Mouse (Mus musculus): ENCODE measurements around the gene Ndufb10.

The Ndufb10 gene

DNA sequence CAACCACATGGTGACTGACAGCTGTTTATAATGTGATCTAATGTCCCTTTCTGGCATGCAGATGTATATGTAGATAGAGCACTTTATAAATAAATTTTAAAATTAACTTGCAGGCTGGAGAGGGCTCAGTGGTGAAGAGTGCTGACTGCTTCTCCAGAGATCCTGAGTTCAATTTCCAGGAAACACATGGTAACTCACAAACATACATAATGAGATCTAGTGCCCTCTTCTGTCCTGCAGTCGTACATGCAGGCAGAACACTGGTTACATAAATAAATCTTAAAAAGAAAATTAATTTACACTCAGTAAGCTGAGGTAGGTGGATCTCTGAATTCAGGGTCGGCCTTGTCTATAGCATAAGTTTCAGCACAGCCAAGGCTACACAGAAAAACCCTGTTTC is 15.6 kb downstream of the Ndufb10 start:
- no peak for ATAC-seq (ENCODE audit: insufficient number of reproducible peaks, low FRiP score, low TSS enrichment)

DNA sequence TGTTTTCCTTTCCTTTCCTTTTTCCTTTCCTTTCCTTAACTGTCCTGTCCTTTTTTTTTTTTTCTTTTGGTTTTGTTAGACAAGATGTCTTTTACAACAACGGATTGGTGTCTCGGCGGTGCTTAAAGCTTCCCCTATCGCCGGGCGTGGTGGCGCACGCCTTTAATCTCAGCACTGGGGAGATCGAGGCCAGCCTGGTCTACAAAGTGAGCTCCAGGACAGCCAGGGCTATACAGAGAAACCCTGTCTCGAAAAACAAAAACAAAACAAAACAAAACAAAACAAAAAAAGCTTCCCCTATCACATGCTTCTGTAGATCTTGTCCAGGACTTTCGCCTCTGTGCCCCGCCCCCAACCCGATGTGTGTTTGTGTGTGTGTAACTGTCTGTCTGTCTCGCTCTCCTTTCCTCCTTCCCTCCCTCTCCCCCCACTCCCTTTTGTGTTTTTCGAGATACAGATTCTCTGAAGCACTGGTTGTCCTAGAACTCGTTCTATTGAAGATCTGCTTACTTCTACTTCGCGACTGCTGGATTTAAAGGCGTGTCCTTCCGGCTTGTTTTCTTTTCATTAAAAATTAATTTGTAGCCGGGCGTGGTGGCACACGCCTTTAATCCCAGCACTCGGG is 16.4 kb downstream of the Ndufb10 start:
- ATAC-seq (ENCODE audit: insufficient number of reproducible peaks, low FRiP score, low TSS enrichment): no peak

DNA sequence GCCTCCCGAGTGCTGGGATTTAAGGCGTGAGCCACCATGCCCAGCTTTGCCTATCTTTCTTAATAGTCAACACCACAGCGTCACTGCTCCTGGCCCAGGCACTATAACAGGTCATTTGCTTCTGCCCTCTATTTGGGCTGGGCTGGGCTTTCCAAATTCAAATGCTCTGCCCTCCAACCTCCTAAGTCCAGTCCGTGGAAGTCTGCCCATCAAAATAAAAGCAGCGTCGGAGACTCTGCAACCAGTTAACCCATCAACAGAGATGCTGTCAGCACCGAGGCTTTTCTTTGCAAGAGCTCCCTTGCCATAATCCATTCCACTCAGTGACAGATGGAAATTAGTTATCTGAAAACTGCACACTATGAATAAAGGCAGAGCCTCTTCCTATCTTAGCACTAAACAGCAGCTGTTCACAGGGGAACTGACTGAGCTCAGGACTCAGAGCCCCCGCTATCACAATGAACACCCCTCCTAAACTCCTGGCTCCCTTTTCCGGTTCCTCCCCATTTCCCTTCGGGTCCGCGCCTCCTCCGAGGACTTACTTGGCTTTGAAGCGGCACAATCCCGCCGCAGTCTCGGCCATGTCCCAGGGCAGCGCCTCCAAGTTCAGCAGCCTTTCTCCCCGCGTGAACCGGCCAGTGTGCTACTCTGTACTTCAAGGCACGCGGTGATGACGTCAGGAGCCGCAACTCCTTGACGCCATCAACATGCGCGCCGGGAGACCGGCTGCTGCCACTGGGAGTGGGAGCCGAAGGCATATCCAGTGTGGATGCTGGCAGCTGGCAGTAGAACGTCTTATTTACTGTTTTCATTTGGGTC is 17.1 kb downstream of the Ndufb10 start, which contains the start of gene Tbl3:
TSS of gene Tbl3 (minus strand) at position 679 of the 819 bp plus-strand sequence.
- peak; percentile 64; the same call in 1 of the 2 replicates for ATAC-seq (ENCODE audit: insufficient number of reproducible peaks, low FRiP score, low TSS enrichment)

DNA sequence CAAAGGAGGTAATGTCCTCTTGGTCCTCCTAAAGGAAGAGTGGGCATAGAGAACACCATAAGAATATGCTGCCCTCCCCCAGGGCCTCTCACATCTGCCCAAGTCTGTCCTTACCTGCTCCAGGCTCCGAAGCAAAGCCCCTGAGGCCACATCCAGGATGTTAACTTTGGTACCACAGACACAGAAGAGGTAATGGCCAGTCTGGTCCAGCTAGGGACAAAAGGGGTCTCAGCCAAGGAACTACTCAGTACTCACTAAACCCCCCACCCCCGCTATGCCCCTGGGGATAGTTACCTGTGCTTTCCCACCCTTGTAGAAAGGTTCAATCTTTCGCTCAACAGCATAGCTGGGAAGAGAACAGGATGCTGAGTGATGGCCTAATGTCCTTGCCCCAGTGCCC is 18.5 kb downstream of the Ndufb10 start:
- no peak for ATAC-seq (ENCODE audit: insufficient number of reproducible peaks, low FRiP score, low TSS enrichment)

DNA sequence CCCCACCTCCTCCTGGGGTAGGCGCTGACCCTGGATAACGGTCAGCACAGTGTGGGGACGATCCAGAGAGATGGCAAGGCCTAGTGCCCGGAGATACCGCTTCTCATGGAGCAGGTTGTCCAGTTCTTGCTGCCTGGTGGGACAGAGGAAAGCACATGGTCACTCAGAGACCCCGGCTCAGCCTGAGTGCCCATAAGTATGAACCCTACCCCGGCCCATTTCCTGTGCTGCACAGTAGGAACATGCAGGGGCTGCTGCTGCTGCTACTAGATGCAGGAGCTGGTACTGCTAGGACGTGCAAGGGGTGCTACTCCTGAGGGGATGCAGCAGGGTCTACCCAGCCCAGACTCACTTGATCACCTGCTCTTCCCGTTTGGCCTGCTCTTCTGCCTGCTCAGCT is 23.0 kb downstream of the Ndufb10 start:
- ATAC-seq (ENCODE audit: insufficient number of reproducible peaks, low FRiP score, low TSS enrichment): no peak

DNA sequence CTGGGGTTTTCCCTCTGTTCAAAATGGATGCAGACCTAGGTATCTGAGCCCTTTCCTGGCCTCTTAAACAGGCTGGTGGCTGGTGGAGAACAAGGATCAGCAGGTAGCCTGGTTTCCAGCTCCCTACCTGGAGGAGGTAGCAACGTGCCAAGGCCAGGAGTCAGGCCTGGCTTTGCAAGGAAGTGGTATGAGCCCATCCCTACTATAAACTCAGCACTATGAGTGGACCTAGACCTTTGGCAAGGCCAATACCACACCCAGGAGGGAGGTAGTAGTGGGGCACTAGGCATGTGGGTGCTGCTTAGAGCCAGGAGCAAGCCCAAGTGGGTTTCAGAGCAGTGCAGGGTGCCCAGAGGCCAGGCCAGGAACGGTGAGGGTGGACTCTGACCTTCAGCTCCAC is 24.8 kb downstream of the Ndufb10 start:
- no peak for ATAC-seq (ENCODE audit: insufficient number of reproducible peaks, low FRiP score, low TSS enrichment)

DNA sequence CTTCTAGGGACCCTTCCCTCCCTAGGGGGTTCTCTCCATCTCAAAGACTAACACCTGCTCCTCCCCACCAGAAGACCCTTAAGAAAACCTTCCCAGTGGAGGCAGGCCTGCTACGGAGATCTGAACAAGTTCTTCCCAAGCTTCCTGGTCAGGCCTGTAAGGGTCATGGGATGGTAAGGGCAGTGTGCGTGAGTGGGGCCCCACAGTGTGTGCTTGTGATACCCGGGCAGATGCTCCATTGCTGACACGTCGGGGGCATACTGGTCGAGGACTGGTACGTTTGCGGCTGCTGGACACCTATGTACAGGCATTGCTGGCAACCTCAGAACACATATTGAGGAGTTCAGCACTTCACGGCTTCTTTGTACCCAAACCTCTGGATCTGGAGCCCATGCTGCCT is 25.6 kb downstream of the Ndufb10 start:
- no peak for ATAC-seq (ENCODE audit: insufficient number of reproducible peaks, low FRiP score, low TSS enrichment)

DNA sequence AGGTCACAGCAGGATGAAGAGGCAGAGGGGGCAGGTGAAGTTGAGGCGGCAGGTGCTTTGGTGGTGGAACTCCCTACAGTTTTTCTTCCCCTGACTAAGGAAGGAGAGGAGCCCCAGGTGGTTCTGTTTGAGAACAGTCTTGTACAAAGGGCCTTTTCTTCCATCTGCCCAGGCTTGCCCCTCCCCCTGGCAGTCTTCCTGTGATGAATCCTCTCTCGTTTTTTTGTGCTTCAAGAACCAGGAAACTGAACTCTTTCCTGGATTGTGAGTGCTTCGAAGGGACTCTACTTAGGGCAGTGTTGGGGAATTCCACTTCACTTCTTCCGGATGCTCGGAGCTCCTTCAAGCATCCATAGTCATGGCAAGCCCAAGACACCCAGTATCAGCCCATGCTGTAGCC is 26.3 kb downstream of the Ndufb10 start:
- ATAC-seq (ENCODE audit: insufficient number of reproducible peaks, low FRiP score, low TSS enrichment): no peak

DNA sequence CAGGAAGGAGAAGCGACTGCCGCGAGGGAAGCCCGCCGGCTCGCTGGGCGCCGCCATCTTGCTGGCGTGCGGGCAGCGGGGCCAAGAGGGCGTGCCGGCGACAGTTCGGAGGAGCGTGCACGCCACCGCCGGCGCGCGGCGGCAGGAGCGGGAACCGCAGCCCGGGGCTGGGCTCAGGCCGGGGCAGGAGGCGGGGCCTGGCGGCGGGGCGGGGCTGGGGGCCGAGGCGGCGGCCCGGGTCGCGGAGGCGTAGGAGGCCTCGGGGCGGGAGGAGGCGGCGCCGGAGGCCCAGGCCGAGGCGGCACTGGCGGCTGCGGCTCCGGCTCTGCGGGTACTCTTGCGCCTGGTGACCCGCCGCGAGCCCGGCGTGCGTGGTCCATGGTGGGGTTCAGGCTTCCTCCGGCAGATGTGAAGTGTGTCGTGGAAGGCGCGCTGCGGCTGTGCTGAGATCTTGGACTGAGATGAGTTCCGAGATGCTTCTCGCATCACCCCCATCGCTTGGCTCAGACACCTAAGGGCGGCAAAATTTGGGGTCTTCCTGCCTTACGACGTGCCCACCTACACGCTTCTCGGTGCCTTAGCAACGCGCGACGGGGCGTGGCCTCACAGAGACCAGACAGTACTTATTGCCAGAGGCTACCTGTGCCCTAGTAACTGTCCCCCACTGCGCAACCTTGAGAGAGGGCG is 28.1 kb downstream of the Ndufb10 start, which contains the start of the genes Gfer and Noxo1:
TSS of gene Gfer (minus strand) at position 146 of the 687 bp plus-strand sequence.
TSS of gene Noxo1 (plus strand) at position 224 of the 687 bp plus-strand sequence.
- ATAC-seq (ENCODE audit: insufficient number of reproducible peaks, low FRiP score, low TSS enrichment): peak; percentile 77; the same call in 1 of the 2 replicates

DNA sequence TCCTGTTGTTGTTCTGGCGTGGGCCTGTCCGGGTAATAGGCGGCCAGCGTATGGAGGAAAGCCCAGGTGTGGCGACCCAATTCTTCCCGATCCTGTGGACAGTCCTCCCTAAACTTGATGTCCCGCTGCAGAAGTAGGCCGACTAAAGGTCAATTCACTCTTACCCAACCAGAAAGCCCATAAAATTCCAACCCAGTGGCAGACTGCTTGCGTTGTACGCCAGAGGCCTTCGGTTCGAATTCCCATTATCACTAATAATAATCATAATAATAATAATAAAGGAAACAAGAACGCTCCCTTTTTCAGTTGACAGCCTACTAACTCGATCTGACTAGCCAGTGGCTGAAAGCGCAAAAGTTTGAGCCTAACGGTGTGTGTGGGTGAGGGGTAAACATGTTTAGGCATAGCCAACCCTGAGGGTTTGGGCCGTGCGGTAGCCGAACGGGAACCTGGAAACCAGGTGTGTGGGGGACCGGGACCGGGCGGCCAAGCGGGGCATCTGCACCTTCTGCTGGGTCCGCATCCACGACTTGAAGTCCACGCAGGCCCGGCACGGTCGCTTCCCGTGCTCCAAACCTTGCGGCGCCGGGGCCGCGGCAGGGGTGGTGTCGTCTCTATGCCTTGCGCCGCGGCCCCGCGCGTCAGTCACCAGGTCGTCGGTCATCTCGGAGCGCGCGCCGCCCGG is 28.8 kb downstream of the Ndufb10 start:
- ATAC-seq (ENCODE audit: insufficient number of reproducible peaks, low FRiP score, low TSS enrichment): no peak

DNA sequence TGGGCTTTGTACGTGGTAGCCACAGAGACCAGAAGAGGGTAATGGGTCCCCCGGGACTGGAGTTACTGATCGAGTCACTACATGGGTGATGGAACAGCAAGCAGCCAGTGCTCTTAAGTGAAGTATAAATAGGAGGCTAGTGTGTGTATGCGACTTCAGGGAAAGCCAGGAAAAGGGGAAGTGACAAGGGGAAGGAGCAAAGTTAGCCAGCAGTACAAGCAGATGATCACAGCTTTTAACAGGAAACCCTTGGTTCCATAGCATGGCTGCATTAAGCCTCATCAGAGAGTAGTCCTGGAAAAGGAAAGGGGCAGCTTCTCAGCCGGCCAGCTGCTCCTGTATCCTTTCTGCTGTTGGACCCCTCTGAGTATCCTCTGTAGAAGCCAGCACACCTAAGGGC is 31.9 kb downstream of the Ndufb10 start:
- ATAC-seq (ENCODE audit: insufficient number of reproducible peaks, low FRiP score, low TSS enrichment): no peak

DNA sequence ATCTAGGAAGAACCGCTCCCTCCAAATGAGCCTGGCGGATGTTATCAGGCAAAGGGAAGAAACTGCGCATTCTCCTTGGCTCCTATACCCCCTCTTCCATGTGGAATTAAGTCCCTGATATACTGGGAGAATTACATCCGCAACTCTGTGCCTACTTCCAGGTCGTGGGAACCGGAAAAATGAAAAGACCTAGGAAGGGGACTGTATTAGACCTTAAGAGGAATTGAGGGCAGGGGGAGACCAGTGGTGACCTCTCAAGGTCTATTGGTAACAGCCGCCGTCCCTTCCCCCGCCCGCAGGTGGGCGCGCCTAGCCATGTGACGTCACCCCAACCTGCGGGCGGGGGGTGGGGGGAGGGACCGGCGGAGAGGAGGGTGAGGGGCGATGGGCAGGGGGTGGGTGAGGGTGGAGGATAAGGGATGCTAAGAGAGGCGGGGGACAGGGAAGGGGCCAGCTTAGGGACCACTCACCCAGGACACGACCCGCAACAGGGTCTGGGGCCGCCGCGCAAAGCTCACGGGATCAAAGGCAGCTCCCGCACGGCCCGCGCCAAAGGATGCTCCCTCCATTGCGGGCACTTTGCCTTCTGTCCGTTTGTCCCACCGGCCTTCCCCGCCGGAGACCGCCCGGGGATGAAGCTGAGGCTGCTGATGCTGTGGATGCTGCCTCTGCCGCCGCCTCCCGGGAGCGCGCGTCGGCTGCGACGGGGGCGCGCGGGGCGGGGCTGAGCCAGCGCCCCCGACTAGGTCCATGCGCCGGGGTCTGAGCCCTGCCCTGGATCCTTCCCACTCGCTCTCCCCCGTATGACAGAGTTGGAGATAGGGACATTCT is 34.8 kb downstream of the Ndufb10 start, which contains the start of gene Syngr3:
TSS of gene Syngr3 (minus strand) at position 705 of the 831 bp plus-strand sequence.
- ATAC-seq (ENCODE audit: insufficient number of reproducible peaks, low FRiP score, low TSS enrichment): no peak; the same call in 1 of the 2 replicates

DNA sequence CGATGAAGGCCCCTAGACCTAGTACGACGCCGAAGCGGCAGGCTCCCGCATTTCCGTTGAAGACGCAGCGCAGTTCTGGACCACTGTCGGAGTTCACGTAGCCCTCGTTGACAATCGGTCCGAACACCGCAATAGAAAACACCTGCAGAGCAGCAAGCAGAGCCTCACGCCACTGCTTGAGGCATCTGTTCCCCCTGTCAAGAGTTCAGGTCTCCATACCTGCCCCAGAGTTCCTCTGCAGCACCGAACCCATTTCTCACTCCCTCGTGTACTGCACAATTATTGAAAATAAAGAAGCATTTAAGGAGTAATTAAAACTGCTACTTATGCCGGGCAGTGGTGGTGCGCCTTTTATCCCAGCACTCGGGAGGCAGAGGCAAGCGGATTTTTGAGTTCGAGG is 36.7 kb downstream of the Ndufb10 start:
- no peak for ATAC-seq (ENCODE audit: insufficient number of reproducible peaks, low FRiP score, low TSS enrichment)

DNA sequence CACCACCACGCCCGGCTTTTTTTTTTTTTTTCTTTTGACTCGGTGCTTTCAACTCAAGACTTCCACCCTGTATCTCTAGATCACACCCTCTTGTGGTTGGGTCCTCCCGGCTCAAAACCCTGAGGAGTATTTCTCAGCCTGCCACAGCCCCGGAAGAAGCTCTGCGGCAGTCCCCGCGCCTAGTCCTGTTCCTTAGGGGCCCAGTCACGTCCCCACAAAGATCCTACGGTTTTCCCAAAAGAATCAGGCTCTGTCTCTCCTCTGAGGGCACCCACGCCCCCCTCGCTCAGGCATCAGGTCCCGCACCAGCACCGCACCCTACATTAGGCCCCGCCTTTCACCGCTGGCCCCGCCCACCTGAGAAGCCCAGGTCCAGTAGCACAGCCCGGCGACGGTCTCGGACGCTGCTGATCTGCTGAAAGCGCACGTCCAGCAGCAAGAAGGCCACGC is 37.1 kb downstream of the Ndufb10 start:
- ATAC-seq (ENCODE audit: insufficient number of reproducible peaks, low FRiP score, low TSS enrichment): no peak

DNA sequence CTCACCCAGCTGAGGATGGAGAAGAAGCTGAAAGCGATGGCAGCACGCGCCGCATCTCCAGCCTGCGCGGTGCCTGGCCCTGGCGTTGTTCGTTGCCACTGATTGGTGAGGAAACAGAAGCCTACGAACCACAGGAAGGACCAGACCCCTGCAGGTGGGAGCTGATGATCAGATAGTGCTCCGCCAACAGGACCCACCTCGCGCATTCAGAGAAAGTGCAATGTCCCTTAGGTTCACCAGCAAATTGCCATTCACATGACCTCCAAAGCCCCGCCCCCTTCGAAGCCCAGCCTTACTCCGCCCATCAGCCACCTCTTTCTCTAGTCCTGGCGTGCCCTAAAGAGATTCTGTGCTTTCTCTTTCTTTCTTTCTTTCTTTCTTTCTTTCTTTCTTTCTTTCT is 37.8 kb downstream of the Ndufb10 start:
- ATAC-seq (ENCODE audit: insufficient number of reproducible peaks, low FRiP score, low TSS enrichment): no peak

DNA sequence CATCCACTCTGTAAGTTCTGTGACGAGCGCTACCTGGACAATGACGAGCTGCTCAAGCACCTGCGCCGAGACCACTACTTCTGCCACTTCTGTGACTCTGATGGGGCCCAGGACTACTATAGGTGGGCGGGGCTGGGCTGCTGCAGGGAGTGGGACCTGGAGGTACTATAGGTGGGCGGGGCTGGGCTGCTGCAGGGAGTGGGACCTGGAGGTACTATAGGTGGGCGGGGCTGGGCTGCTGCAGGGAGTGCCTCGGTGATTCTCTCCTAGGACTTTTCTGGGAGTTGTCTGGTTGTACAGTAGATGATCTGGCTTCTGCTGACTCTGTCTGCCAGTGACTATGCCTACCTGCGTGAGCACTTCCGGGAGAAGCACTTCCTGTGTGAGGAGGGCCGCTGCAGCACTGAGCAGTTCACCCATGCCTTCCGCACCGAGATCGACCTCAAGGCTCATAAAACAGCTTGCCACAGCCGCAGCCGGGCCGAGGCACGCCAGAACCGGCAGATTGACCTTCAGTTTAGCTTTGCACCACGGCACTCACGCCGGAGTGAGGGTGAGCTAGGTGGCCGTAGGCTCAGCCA is 46.7 kb downstream of the Ndufb10 start:
- no peak for ATAC-seq (ENCODE audit: insufficient number of reproducible peaks, low FRiP score, low TSS enrichment)

DNA sequence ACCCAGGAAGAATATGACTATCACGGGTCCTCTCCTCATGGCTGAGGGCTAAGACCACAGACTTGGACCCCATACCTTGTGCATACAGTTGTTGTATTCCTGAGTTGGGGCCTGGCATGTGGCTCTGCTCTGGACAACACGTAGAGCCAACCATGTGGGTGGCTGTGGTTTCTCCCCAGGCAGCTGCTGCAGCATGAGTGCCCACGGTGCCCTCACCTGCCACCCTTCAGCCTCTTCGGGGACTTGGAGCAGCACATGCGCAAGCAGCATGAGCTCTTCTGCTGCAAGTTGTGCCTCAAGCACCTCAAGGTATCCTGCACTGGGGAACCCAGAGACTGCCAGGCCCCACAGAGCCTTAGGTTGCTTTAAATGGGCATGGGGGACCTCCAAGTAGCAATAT is 47.4 kb downstream of the Ndufb10 start:
- no peak for ATAC-seq (ENCODE audit: insufficient number of reproducible peaks, low FRiP score, low TSS enrichment)

DNA sequence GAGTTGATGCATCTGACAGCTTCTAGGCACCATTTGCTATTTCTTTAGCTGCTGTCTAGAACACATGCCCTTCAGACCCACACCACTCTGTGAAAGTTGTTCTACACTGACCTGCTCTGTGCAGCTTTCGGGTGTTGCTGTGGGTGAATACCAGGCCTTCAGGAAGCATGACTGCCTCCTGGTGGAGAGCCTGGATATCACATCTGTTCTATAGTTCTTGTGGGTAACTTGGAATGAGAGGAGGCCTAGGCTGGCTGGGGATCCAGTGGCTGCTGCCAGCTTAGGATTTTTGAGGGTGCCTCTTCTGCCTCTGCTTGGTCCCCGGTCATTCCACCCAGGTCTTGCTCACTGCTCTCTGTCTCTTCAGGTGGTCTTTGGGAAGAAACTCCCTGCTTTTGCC is 48.1 kb downstream of the Ndufb10 start:
- ATAC-seq (ENCODE audit: insufficient number of reproducible peaks, low FRiP score, low TSS enrichment): no peak

DNA sequence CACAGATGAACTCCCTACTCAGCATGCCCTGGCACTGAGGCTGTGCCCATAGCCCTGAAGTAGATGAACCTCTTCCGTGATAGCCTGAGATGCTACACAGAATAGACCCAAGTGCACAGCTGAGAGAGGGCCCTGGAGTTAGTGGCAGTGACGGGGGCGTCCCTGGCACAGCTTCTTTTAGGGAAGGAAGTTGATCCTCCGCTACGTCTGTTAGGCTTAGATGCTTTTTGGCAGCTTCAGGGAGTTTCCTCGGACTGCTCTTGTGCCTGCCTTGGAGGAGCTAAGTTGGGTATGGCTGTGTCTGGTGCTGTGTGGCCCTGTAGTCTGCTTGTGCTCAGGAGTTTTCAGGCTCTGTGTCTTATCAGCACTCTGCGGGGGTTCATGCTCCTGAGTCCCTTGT is 50.0 kb downstream of the Ndufb10 start:
- no peak for ATAC-seq (ENCODE audit: insufficient number of reproducible peaks, low FRiP score, low TSS enrichment)

All from cerebellum, adult (tissue).